Mouse (Mus musculus) small intestine, adult 2 months (tissue): Measurements from ENCODE around the gene Dnah5. TPM values are rescaled to one million over a fixed set of nuclear protein-coding genes. Genes with fewer than 3 reads are reported as not detected.

Experiments
- H3K27ac ChIP-seq: fragments of 200-500 bp; 2 replicates; pipeline ENCODE4 v1.5.1; 2012; ENCODE audit warnings: low read depth, low read length, control low read depth, inconsistent platforms; ENCODE audit not compliant: insufficient read depth
- H3K27me3 ChIP-seq: fragments of 200-500 bp; 2 replicates; pipeline ENCODE4 v1.6.1; 2012; ENCODE audit warnings: mild to moderate bottlenecking, moderate library complexity, low read length, inconsistent platforms; ENCODE audit not compliant: control insufficient read depth, insufficient read depth
- H3K36me3 ChIP-seq: fragments of 200-500 bp; 2 replicates; pipeline ENCODE4 v1.6.1; 2012; ENCODE audit warnings: mild to moderate bottlenecking, low read length, control low read depth, inconsistent platforms; ENCODE audit not compliant: control insufficient read depth, insufficient read depth
- H3K4me1 ChIP-seq: fragments of 200-500 bp; 2 replicates; pipeline ENCODE4 v1.6.1; 2012; ENCODE audit warnings: low read length, inconsistent platforms, mixed read lengths; ENCODE audit not compliant: control insufficient read depth, insufficient read depth, insufficient read length
- H3K4me3 ChIP-seq: fragments of 200-500 bp; 2 replicates; pipeline ENCODE4 v1.5.1; 2012; ENCODE audit warnings: low read depth, mild to moderate bottlenecking, control low read depth, inconsistent platforms, low read length, moderate library complexity
- CTCF ChIP-seq: fragments of 200-500 bp; IDR thresholded peaks from 2 replicates; pipeline ENCODE4 v1.5.1; 2012; ENCODE audit warnings: low read depth, mild to moderate bottlenecking, control low read depth, inconsistent platforms, low read length, moderate library complexity, mixed read lengths; ENCODE audit not compliant: insufficient replicate concordance, insufficient read length; ENCODE audit errors: extremely low read depth
- POLR2A ChIP-seq: fragments of 200-500 bp; IDR thresholded peaks from 2 replicates; pipeline ENCODE4 v1.6.1; 2012; ENCODE audit warnings: low read depth, mild to moderate bottlenecking, control low read depth, inconsistent platforms, low read length, moderate library complexity
- WGBS: fragments of 180-500 bp; shearing (Covaris S2); methylation state at CpG from one replicate; pipeline ENCODE4 v1.1.7; 2018; 5-methylcytosine and 5-hydroxymethylcytosine counted together
- polyA plus RNA-seq: library from polyadenylated mRNA; depleted of rRNA; stranded (reverse); fragments of >200 nt; gene quantifications from 2 replicates; pipeline ENCODE4 v1.2.3, GENCODE M21; 2012; rRNA removed

Dnah5 gene
- under 0.01 and 0.01 TPM in 2 replicates for polyA plus RNA-seq

DNA sequence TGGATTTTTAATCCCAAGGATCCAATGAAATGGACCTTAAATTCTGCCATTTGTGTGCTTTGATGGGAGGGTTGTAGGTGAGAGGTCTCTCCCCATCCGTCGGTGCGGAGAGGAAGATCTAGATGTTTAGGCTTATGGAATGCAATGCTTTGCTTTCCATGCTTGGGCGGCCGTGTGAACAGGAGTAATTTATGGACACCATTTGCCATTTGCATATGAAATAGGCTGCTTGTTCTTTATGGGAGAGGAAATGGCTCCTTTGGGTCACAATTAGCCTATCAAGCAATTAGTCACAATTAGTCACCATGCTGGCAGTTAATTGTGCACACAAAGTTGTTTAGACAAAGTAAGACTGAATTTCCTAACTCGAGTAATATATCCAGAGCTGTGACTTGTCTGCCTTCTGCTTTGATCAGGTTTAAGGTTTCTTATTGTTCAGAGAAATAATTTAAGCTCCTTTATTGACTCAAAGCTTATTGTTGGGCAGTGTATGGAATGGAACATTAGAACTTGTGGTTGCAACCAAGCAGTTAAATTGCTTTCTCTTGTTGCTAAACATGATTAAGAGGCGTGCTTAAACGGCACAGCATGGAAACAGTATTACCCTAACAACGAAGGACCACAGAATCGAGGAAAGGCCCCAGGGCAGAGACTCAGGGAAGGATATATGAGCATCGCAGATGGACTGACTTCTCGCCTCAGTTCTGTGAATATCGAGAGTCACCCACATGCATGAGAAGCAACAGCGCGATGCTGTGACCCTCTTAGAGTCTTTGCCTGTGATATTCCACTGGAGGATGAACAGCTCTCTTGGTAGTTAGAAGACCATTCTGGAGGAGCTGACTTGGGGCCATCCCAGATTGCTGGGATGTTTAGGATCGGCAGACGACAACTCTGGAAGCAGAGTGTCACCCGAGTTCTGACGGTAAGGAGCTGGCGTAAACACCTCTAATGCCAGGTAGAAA, at the start of gene Dnah5:
Gene Dnah5, plus strand, starts transcription at position 642 of the 965 bp plus-strand sequence.
- H3K27me3 ChIP-seq, result no peaks in the 10 kb centered on the region
- H3K4me1 ChIP-seq, result no peaks in the 10 kb centered on the region
- H3K36me3 ChIP-seq, result no peaks in the 10 kb centered on the region
- H3K4me3 ChIP-seq, result no peak within 1 kb of the TSS
- 81% methylated on average over 20 of the region's 20 CpGs for WGBS
- H3K27ac ChIP-seq, result no peak within 1 kb of the TSS
- TF ChIP-seq CTCF (no peak), POLR2A (no peak)

DNA sequence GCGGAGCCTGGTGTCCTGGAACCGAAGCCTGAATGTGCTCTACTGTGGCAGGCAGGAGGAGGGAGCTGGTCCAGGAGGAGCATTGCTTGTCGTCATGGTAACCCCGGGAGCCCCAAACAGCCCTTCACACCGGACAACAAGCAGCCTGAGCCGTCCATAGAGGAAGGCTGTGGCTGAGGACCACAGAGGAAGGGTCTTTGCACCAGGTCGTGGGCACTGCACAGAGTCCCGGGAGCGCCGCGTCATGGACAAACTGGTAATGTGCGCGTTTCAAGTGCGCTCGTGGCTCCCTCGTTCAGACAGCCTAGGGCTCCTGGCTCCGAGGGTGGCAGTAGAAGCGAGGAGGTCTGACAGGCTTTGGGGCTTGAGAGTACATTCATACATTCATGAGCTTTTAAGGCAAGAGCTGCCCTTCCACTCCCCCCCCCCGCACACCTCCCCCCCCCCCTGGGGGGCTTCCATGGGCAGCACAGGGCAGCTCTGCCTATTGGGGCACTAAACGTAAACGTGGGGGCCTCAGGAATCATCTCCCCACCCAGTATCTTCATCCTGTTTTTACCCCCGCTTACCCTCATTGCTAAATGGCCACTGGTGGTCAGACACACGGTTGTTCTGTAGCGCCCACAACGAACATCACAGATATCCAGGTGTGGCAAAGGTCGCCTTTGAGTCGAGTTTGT, 48.6 kb upstream of the Dnah5 start:
- 0 out of 2 replicates have a peak, but pooled peaks cover 1% of the 10 kb centered on the region for H3K4me1 ChIP-seq
- H3K4me3 ChIP-seq, result no peak overlapping the region
- H3K27ac ChIP-seq, result no peak overlapping the region
- WGBS, result 11% methylated on average over 27 of the region's 27 CpGs
- H3K36me3 ChIP-seq, result no peaks in the 10 kb centered on the region
- 0 out of 2 replicates have a peak, but pooled peaks cover 5% of the 10 kb centered on the region for H3K27me3 ChIP-seq
- TF ChIP-seq POLR2A, result no peak
- TF ChIP-seq CTCF, result no peak

DNA sequence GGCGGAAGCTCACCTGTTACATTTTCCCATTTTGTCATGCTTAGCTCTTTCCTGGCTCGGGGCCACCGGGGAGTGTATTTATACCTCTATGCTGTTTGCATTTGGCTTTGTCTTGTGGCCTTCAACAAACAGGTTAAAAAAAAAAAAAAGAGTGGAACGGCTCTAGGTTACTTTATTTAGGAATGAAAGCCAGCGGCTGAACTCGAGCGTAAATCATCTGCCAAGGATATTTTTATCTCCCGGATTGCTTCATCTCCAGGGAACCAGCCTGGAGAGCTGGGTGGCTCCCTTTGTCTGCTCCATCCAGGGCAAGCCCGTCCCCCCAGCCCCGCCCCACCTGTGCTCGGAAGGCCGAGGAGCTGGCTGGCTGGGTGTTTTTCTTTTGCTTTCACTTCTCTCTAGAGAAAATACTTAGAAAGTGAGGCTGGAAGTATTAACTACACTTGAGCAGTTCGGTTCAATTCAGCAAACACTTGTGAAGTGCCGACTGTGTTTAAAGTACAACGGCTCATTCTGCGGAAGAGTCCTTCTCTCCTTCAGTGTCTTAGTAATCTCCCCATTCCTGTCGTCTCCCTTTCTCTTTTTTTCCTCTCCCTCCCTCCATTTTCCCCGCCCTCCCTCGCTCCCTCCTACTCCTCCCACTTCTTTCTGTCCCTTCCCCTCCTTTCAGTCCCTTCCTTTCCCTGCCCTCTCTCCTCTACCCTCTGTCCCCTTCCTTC, 44.6 kb upstream of the Dnah5 start:
- no peak overlapping the region for H3K27ac ChIP-seq
- WGBS, result under 1% methylated on average over 19 of the region's 19 CpGs
- no peaks in the 10 kb centered on the region for H3K36me3 ChIP-seq
- 0 out of 2 replicates have a peak, but pooled peaks cover 1% of the 10 kb centered on the region for H3K4me1 ChIP-seq
- TF ChIP-seq CTCF (no peak), POLR2A (no peak)
- H3K27me3 ChIP-seq, result 0 out of 2 replicates have a peak, but pooled peaks cover 5% of the 10 kb centered on the region
- peak overlapping the region; percentile 51 for H3K4me3 ChIP-seq

DNA sequence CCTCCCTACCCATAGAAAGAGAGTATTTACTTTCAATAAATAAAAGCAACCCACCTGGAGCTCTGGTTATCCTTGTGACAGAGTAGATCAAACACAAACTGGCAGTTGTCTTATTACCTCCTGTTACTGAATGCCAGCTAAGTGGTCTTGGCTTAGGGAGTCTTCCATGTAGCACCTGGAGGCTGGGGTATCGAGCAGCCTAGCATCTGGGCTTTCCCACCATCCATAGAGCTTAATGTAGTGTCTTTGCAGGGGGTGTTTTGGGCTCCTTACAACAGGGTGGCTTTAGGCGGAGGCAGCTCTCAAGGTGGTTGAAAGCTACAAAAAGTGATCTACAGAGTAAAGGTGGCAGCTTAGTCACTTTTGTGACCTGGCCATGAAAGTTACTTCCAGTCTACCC, 41.3 kb upstream of the Dnah5 start:
- TF ChIP-seq CTCF (no peak), POLR2A (no peak)
- 0 out of 2 replicates have a peak, but pooled peaks cover 1% of the 10 kb centered on the region for H3K4me1 ChIP-seq
- 84% methylated on average over 2 of the region's 2 CpGs for WGBS
- H3K27ac ChIP-seq, result no peak overlapping the region
- no peaks in the 10 kb centered on the region for H3K36me3 ChIP-seq
- no peaks in the 10 kb centered on the region for H3K27me3 ChIP-seq
- H3K4me3 ChIP-seq, result no peak overlapping the region

DNA sequence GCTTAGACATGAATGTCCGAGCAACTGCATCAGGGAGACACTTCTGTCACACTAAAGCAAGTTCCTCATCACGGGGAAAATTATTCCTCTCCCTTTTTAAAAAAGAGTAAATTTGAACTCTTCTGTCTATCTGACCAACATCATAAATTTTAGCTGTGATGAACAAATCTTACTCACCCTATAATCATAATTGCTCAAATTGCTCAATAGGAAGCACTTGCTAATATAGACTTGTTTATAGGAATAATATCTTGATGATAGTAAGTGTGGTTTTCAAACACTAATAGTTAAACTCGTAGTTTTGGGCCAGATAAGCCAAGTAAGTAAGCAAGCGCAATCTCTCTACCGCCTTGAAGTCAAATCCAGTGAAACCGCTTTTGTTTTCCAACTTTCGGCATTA, 38.3 kb upstream of the Dnah5 start:
- WGBS, result 81% methylated on average over 7 of the region's 7 CpGs
- TF ChIP-seq CTCF, result no peak
- no peak for TF ChIP-seq POLR2A
- H3K4me1 ChIP-seq, result no peaks in the 10 kb centered on the region
- H3K27ac ChIP-seq, result no peak overlapping the region
- H3K4me3 ChIP-seq, result no peak overlapping the region
- no peaks in the 10 kb centered on the region for H3K36me3 ChIP-seq
- H3K27me3 ChIP-seq, result no peaks in the 10 kb centered on the region

DNA sequence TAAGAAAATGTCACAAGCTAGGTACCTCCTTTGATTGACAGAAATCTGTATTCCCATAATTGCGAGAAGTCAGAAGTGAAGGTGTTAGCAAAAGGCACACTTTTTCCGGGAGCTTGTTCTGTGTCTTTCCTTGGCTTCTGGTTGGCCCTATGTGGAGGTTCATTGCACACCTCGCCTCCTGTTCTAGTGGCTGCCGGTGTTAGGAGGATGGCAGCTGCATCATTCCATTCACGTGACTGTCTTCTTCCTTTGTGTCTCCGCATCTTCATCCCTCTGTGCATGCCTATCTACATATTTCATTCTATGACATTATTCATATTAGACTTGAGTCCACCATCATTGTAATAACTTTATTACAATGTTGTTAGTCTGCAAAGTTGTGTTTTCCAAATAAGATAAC, 37.5 kb upstream of the Dnah5 start:
- H3K4me1 ChIP-seq, result no peaks in the 10 kb centered on the region
- no peaks in the 10 kb centered on the region for H3K27me3 ChIP-seq
- H3K27ac ChIP-seq, result no peak overlapping the region
- TF ChIP-seq POLR2A (no peak), CTCF (no peak)
- no peak overlapping the region for H3K4me3 ChIP-seq
- WGBS, result 85% methylated on average over 6 of the region's 6 CpGs
- H3K36me3 ChIP-seq, result no peaks in the 10 kb centered on the region
